Mouse (Mus musculus) lung, postnatal 36 days (tissue): ENCODE measurements around the gene Pigs.
A peak's percentile ranks its signal among the peaks of the same experiment; 100 is the strongest.

Experiments used
- DNase-seq: peaks from one replicate; pipeline ENCODE4 v3.0.0; 2022; ENCODE audit warnings: mixed read lengths

Gene Pigs

DNA sequence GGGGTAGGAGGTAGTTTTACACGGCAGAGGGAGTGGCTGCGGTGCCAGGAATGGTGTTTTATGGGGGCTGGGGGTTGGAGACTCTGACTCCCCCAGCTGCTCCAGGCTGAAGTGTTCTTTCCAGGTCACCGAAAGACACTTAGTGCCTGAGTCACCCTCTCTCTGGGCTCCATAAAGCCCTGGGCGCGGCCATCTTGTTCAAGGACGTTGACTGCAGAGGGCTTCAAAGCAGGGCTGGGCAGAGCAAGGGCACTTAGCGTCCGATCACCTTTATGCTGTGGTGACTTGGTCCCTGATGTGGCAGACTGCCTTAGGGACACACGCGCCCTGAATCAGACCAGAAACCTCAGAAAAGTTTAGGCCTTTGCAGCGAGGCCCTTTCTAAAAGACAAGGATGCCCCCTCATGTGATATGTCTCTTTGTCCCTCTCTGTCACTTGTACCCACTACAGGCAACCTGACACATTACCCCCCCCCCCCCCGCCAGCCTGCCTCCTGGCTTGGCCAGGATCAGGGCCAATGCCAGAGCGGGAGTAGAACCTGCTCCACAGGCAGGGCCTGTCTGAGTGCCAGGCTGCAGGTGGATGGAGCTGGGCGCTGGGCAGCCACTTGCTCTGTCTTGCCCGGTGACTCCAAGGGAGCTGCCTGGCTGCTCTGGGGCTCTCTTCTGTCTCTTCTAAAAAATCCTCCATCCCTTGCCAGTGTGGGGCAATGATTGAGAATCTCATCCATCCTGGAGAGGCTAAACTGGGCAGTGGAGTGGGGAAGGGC is 39.4 kb downstream of the Pigs start:
- DNase-seq, result no peak

DNA sequence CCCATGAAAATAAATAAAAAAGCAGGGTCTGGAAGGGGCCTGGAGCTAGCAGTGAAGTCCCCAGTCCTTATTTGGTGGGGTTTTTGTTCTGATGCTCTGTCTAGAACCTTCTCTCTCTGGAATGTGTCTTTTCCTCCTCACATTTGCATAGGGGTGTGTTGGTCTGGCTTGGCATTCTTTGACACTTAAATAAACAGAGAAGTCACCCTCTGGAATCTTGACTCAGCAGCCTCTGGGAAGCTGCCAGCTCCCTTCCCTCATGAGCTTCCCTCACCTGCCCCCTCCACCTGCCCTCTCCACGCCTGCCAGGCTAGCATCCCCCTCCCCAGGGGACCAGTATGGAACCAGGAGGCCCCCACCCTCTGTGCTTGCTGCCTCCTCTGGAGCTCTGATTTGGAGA is 42.2 kb downstream of the Pigs start:
- peak; percentile 65 for DNase-seq

DNA sequence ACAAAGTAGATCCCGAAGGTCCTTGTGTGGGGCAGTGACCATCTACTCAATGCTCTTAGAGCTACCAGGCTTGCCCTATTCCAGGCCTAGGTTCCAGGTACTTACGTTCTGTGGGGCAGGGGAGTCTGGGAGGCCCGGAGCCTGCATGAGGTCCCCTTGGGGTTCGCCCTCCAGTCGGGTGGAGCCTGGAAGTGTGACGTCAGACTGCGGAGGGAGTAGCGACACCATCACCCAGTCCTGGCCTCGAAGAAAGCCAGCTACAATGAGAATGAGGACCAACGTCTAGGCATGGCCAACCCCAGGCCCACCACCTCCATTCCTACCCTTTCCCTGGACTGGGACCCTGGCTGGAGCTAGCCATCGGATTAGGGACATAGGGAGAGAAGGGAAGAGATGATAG is 43.5 kb downstream of the Pigs start:
- DNase-seq, result no peak

DNA sequence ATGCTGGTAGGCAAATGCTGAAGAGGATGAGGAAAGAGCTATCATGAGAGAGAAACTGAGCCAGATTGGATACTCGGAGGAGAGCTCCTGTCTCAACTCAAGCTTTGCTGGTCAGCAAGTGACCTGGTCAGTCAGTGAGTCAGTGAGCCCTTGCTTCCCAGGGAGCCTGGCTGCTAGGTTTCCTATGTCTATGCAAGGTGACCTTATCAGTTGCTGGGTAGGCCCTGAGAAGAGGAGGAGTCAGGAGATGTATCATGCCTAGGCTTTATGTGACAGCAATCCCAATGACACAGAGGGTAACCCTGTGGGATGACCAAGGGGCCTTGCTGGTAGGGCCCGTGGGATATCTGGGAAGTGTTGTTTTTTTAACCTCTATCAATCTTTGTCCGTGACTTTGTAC is 44.0 kb downstream of the Pigs start:
- no peak for DNase-seq

DNA sequence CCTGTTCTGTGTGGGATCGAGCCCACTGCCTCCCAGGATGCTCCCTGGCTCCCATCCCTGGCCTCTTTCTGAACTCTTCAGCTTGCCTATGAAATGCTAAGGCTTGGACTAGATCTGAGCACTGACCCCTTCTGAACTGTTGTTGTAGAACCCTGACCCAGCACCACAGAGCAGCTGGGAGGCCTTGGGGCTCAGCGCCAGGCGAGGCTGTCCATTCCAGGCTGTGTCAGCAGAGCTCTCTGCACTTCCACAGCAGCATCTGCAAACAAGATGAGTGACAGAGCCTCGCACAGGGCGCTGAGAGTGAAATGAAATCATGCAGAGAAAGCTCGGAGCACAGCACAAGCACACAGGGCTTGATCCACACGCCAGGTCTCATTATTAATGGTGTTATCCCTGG is 44.4 kb downstream of the Pigs start:
- no peak for DNase-seq

DNA sequence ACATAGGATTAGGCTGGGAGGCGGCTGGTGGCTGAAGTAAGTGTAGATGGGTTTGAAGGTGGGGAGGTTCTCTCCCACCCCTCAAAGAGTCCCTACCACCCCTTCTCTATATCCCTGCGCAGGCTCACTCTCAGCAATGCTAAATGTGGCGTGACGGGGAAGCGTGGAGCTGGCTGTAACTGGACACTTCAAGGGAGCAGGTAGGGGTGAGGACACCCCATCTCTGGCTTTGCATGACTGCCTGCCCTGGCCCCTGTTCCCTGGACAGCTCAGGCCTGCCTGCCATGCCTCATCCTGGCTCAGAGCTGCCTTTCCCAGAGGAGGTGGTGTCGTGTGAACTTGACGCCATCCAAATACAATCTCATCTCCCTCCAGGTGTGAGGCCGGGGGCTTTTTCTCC is 45.9 kb downstream of the Pigs start:
- no peak for DNase-seq

DNA sequence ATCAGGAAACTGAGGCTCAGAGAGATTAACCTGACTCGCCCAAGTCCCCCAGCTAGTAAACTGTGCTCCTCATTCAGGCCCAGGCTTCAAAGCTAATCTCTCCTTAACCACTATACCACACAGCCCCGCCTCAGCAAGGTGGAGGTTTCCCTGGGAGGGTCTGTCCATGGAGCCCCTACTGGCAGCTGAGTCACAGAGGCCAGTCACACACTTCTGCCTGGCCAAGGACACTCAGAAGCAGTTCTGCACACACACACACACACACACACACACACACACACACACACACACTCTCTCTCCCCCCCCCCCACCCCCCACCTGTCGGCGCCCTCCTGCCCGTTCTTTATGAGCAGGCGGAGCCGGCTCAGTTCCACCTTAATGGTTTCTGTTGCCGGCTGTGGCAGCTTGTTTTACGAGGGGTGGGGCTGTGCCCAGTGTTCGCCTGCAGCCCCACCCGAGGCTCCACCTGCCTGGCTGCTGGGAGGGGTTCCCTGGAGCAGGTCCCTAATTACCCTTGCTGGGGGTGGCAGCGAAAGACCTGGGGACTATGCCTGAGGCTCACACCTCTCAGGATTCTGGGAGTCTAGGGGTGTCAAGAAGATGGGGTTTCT is 49.4 kb downstream of the Pigs start:
- no peak for DNase-seq

DNA sequence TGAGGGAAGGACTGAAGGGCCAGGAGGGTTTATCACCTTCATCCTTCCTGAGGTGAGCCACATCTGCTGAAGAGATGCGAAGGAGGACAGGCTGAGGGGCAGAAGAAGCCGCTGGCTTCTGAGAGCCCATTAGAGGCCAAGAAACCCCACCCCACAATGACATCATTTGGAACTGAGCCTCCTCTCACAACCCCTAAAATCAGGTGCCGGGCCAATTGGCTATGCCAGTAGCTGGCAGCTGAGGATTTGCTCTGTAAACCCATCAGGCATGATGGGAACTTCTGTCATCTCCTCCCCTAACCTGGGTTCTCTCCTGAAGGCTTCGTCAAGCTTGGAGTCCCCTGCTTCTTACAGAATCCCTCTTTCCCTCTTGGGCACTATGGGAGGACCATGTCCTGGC is 52.1 kb downstream of the Pigs start:
- DNase-seq, result no peak

DNA sequence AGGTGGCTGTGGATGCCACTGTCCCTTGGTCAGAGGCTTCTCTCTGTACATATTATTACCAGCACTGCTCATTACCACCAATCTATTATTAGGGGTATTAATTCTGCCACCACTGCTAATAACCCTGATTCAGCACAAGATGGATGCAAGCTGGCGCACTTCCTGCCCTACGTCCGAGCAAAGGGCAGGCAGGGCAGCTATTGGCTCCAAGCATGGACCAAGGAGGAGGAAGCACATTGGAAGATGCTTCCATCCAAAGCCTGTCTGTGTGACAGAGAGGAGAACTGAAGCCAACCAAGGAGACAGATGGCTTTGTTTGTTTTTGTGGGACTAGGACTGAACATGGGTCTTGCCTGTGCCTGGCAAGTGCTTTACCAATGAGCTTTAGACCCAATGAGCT is 52.8 kb downstream of the Pigs start:
- DNase-seq, result no peak

DNA sequence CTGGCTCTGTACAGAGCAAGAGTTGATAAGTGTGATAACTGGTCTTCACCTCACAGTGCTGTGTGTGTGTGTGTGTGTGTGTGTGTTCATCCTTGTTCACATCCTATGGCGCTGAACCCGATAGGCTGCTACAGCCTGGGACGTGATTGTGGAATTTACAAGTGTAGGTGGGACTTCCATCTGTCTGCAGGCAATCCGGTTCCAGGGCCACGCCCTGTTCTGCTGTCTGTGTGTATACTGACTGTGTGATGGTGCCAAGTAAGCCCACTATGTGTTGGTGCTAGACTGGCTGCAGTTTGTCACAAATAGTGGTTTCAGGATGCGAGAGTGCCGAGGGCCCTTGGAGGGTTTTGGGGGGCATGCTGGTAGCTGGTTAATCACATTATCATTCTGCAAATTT is 54.1 kb downstream of the Pigs start:
- no peak for DNase-seq

DNA sequence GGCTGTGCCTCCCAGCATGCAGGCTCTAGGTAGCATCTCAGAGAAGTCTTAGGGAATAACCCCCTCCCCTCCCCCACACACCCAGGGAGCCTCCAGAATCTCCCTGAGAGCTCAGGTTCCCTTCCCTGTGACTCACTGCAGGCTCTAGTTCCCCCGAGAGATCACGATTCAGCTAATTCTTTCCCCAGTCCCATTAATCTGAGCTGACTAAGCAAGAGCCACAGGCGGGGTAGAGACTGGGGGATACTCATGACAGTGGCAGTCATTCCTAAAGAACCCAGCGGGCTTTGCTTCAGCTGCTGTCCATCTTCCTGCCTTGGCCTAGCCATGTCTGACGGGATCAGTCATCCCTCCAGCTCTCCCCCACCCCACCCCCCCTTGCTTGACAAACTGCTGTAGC is 54.5 kb downstream of the Pigs start:
- no peak for DNase-seq

DNA sequence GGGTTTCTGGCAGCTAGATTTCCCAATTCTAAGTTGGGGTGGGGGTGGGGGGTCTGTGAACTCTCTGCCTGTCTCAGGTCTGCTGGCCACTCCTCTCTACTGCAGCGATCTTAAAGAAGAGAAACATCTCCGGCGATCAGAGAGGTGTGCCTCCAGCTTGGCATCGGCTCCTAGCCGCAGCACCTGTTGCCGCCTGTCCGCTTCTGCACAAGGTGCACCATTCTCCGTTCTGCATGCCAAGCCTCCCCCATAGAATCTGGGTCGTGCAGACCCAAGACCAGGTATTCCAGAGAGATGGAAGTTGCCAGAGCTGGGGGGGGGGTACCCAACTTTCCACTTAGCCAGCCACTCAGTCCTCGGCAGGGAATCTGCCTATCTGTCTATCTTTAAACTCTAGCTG is 57.6 kb downstream of the Pigs start:
- no peak for DNase-seq

DNA sequence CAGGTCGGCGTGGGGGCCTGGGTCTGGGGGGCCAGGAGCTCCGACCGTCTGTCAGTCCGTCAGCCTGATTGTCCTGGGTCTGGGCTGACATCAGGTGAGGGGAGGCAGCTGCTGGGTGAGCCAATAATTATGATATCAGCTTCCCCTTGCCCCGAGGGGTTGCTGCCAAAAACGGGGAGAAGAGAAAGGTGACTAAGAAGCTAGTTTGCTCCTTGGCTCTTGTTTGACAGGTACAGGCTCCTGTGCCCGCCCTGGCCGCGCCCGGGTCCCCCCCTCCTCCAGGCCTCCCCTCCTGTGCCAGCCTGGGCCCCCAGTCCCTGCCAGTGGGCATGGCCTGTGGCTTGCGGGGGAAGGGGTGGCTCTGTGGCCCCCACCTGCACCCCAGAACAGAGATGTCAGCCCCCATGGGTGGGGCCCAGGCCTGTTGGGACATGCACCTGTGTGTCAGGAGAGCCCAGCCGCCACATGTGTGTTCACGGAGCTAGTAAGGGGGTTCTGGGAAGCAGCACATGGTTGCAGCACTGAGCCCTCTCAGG is 58.4 kb downstream of the Pigs start, which contains the start of gene Foxn1:
Gene Foxn1, minus strand, starts transcription at position 51 of the 536 bp plus-strand sequence.
- DNase-seq, result no peak
